Mouse (Mus musculus): ENCODE measurements at regions not wholly inside any gene's neighbourhood (a gene's known extent, or its start where the extent isn't known, plus 50 kb on each side); places are given as distances from the start of the nearest gene placed in this dataset.
"Not testable (repeated sequence)": the region's sequence is repeated elsewhere in the genome, so short reads cannot be mapped to it uniquely, and the experiment has no call there.

DNA sequence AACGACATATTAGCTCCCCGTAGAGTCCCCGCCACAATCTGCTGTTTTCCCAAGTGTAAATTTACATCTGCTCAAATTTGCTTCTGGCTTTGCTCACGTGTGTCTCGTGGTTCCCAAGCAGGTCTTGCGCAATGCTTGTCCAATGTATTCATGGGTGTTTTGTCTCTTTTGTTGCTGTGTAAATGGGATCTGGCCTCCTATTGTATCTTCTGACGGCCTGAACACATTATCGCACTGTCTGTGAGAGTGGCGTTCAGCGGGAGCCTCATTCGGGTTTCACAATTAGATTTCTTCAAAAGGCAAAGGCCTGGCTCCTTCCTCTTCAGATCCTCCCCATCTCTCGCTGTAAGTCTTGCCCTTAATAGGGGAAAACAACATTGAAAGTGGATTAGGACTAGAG is 274.5 kb downstream of the Fam19a5 start:
- DNase-seq, result no peak

DNA sequence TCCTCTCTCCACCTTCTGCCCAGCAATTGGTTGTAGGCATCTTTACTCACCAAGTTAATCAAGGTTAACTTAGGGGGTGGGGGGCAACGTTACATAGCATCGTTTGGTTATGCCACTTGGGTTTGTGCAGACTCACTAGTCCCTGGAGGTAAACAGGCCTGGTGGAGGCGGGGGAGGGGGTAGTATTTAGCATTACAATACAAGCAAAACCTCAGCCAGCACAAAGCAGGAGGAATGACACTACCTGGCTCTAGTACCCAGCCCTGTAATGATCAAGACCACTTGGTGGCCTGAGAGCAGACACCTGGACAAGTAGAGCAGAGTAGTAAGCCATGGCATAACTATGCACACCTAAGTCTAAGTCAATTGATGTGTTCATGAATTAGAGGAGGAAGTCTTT is 298.0 kb downstream of the Fam19a5 start:
- no peak for DNase-seq

DNA sequence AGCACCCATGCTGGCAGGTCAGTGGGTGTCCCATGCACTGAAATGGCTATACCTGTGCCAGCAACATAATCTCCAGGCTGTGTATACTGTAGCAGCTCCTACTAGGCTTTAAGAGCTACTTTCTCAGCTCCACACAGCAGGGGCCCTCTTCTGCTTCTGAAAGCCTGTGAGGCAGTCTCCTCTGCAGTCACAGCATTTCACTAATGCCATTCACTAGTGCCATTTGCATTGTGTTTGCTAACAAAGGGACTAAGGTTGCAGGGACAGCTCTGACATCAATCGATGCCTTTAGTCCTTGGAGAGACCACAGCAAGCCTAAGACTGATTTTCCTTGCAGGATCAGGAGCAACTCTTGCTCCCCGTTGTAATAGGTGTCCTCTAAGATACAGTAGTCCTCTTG is 315.0 kb downstream of the Fam19a5 start:
- DNase-seq, result no peak

DNA sequence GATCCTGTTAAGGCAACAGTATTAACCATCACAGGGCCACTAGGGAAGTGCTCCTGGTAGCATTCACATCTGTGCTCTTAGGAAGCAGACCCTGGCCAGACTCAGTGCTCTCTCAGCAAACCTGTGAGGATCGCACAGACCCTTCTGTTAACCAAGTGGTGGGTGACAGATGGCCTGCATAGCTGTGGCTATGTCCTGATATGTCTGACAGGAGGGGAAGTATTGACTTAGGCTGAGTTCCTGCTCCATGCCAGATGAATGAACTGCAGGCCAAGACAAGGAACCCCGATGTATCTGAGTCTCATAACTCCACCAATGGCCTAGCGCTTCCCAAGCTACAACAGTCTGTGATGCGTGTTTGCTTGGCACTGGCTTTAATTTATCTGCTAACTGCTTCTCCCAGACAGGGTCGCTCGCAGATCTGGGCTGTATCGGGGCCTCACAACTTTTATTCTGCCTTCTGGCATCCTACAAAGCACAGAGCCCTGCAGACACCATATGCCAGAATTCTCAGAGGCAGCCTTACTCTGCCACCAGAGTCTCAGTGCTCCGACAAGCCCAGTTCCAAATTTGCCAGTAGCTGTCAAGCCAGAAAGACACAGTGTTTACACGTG is 332.3 kb downstream of the Fam19a5 start:
- no peak for DNase-seq

DNA sequence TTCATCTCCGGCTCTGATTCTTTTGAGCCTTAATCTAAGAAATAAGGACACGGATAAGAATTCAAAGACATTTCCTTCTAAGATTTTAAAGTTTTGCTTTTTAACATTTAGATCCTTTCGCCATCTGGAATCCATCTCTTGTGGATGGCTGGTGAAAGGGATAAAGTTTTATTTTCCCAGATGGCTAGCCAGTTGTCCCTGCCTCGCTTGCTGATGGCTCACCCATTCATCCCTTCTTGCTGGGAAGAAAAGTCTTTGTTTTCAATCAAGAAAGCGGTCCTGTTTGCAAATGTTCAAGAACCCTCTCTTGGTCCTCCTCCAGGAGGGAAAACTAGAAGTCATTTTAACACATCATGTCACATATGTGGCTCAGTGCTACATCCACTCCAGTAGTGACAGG is 346.8 kb downstream of the Fam19a5 start:
- DNase-seq, result no peak

DNA sequence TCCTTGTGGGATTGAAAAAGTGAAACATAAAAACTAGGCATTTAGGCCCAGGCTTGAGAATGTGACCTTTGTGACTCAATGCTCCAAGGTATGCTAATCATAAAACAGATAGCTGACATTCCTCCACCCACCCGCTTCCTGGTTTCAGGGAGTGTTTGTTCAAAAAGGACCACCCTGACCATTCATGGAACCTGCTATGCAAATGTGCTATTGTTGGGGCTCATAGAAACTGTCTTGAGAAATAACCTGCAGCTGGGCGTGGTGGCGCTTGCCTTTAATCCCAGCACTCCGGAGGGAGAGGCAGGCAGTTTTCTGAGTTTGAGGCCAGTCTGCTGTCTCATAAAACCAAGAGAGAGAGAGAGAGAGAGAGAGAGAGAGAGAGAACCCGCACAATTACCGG is 350.8 kb downstream of the Fam19a5 start:
- DNase-seq, result not testable (repeated sequence)

DNA sequence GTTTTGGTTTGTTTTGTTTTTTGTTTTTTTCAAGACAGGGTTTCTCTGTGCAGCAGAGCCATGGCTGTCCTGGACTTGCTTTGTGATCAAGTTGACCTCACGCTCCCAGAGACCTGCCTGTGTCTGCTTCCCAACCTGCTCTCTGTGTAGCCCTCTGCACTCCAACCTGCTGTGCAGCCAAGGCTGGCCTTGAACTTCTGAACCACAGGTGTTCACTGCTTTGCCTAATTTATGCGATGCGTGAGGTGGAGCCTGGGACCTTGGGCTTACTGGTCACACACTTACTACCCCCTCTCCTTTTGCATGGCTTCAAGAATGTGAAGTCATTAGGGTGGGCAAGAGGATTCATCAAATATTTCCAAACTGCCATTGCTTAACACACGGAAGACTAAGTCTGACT is 354.6 kb downstream of the Fam19a5 start:
- no peak for DNase-seq

DNA sequence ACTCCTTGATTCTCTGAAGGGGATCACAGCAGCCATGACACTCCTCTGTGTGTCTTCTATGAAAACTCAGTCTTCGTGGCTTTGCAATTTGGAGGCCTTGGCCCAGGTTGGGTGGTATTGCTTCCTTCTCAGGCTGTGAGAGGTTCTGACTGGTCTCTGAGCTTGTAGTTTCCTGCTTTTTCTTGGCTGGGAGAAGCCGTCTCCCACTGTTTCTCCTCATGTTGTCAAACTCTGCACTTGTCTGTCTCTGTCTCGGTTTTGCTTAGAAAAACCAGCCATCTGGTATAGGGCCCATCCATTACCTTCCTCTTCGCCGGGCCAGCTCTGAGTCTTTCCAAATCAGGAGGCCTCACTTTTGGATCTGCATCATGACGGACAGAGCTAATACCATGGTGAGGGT is 360.3 kb downstream of the Fam19a5 start:
- DNase-seq, result no peak

DNA sequence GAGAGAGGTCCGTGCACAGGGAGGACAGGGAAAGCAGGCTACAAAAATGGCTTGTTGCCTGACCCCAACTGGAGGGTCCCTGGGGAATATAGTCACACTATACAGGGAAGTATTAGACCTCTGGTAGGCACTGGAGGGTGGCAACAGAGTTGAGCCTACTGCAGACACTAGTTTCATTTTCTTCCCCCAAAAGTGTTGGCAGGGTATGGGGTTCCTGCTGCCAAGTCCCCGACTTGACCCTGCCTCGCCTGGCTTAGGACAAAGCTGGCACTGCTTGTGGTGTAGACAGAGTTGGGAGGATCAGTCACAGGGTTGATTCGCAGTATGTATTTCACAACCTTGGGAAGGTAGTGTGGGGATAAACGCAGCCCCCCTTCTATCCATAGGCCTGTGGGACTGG is 362.2 kb downstream of the Fam19a5 start:
- no peak for DNase-seq

DNA sequence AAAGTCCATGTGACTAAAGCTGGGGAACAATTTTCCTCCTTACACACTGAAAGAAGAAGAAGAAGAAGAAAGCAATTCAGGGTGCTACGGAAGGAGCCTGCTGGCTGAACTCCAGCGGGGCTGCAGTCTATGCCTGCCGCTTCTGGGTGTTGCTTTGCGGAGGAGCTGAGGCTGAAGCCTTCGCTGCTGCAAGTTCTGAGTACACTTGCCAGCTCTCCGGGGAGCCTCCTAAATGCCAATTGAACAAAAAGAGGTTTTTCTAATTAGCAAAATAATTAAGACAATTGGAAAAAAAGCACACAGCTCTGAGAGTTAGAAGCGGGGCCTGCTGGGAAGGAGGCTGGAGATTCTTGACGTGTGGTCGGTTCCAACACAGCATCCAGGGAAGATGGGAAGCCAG is 378.0 kb downstream of the Fam19a5 start:
- no peak for DNase-seq

DNA sequence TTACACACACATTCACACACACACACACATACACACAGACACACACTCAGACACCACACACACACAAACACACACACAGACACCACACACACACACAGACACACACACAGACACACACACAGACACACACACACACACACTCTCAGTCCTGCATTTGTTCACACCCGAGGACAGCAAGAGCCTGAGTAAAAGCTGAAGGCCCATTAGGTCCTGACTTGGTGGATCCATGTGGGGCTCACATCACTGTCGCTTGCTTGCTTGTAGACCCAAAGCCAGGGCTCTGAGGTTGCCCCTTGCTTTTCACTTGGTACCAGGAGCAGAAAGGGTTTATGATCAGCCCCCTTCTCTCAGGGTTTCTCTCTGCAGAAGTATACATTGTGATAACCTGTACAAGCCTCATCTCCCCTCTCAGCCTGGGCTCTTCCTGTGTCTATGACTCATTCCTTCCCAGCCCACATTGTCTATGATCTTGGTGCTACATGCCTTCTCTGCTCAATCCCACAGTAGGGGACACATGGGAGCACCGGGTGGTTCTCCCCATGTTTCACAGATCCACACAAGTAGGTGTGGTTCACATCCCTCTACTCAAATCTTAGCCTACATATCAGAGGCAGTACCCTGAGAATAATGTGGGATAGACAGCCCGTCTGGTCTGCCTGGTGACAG is 378.8 kb downstream of the Fam19a5 start:
- no peak for DNase-seq

DNA sequence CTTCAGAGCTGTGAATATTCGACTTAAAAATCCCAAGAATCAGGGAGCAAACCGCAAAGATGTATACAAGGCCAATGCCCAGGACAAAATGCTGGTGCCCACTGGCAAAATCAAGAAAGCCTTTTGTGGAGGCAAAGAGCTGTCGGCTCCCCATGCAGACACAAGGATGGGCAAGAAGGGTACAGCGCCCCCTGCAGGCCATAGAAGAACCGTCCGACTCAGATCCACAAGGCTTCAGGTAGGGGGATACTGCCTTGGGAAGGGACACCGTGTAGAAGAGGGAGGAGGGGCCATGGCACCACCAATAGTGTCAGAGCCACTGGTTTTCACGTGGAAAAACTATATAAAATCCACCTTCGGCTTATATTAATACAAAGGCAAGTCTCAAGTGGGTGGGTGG is 379.8 kb downstream of the Fam19a5 start:
- no peak for DNase-seq

DNA sequence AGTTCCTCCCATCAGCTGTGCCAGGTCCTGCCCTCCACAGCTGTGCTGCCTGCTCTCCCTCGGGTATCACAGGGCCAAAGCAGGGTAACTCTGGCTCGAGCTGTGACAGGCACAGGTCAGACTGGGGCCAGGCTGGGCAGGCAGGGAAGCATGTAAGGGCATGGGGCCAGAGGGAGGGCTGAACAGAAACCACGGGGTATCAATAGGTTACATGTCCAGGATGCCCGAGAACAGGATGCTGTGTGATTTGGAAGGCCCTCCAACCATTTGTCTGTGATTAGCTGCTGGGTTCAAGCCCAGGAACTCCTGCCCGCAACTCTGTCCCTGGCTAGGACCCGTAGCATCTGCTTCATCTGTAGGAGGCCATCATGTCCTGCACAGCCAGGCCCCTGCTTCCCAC is 391.9 kb downstream of the Fam19a5 start:
- no peak for DNase-seq

DNA sequence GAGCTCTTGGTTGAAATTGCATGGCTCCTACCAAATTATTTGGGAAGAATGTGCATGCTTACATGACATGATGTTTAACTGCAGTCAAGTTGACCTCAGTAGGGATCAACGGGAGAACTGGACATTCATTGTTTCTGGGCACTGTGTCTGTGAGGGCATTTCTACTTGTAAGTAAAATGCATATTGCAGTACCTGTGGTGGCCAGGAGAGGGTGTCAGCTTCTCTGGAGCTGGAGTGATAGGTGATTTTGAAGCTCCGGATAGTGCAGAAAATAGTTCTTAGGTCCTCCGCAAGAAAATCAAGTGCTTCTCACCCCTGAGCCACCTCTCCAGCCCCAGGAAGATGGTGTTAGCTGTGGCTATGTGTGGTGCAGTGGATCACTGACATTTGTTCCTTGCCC is 396.7 kb downstream of the Fam19a5 start:
- DNase-seq, result peak; percentile 11

DNA sequence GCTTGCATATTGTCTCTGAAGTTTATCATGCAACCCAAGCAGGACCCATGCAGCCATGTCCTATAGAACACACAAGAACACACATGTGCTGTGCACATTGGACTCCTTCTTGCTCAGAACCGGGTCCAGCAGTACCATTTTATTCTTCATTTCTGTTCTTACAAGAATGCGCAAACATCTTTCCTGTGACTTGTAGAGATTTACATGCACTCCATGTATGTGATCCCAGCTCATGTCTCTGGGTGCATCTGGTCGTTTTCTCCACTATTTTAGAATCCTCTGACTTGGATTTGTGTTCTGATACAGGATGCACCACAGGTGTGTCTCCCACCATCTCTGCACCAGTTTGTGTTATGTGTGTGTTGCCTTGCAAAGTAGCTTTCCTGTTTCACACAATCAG is 408.4 kb downstream of the Fam19a5 start:
- DNase-seq, result no peak

DNA sequence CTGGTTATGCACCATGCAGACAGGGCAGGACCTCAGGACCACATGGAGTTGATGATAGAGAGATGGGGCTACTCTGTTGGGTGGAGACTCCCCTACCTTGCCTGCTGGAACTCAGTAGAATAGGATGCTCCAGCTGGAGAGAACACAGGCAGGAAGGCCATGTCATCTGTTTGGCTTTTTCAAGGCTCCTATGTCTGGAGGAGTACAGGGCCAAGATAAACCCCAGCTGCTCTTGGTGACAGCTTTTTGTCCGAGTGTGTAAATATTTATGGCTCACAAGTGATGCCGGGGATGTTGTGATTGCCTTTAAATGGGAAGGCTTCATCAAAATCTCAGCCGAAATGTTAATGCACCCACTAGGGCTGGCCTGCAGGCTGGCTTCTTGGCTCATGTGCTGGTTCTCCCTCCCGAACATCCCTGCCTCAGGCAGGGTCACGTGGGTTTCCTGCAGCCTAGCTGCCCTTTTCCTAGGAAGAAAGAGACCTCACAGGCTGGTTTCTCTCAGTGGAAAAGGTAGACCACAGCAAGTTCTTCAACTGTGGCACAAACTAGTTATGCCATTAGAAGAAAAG is 411.7 kb downstream of the Fam19a5 start:
- no peak for DNase-seq

DNA sequence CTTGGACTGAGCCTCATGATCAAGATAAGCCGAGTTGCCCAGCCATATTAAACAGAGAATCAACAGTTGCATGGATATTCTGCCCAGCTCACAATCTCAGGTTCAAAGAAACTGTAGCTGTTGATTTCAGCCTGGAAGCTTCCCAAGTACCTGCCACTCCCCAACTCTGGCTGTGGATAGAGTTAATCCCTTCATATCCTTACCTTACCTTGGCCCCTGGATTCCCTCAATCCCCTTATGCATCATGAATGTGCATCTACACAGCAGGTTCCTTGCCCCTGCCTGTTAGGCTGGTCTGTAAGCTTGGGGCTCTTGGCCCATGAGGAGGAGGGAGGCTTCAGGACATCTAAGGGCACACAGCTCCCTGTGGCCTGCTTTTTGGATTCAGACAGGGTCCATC is 414.8 kb downstream of the Fam19a5 start:
- no peak for DNase-seq

DNA sequence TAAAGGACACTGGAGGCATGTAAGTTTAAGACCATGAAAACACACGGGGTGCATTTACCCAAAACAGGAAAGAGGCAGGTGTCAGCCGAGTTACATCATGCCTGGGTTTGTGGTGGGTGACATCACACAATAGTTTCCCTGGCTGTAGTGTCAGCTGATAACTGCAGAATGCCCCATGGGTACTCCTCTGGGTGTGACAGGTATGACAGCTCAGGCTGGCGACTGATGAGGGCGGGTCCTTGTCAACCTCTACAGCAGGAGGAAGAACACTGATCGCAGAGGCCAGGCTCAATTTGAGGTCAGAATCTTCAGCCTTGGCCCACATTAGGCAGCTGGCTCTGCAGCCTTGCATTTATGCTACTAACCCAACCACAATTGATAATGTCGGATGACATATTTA is 428.5 kb downstream of the Fam19a5 start:
- no peak for DNase-seq

DNA sequence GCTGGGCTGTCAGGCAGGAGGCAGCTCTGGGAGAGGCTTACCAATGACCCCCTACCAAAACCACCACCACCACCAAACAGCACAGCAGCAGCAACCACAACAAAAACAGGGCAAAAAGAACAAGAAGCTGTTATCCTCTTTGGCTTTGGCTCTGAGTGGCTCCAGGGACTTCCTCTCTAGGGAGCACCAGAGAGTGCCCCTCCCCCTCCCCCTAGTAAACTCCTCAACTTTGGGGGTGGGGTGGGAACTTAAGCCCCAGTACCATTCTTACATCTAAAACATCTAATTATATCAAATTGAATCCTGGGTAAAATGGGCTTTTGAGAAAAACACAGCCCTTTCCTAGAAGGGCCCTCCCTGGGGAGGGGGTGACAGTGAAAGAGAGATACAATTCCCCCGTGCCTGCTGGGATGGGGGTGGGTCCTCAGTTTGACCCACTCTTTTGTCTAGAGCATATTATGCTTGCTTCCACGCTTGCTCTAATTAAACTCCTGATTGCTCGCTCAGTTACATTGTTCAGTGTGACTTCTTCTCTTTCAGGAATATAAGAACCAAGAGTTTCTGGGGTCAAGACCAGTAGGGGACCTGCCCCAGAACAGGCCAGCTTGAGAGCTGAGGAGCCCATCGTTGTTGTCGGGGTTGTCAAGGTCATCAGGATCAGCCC is 443.4 kb downstream of the Fam19a5 start:
- no peak for DNase-seq

DNA sequence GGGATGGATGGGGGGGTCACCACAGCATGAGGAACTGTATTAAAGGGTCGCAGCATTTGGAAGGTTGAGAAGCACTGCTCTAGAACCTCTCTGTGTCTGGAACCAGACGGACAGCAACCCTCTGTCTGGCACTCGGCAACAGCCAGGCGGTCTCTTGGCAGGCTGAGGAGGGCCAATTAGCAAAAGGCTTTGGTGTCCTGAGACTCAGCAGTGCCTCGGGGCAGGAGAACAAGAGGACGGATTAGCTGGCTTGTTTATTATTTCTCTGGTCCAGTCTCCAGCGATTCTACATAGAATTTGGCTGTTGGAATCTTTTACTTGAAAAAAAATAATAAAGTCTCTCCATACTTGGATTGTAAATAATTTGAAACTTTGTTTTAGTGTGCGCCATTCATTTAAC is 450.4 kb downstream of the Fam19a5 start:
- DNase-seq, result no peak

DNA sequence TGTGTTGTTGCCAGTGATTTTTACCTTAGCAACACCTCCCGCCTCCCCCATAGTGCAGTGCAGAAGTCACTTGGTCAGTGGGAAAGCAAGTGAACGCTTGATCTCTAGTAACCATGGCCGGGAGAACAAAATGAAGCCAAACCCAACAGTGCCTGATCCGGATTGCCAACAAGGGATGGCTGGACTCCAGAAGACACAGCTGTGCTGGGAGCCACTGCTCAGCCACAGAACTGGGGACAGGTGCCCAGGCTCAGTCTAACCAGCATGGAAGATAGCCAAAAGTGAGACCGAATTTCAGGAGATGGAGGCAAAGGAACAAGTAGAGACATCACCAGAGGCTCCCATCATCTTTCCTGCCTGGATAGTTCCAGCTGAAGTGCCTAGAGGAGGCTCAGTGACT is 473.0 kb downstream of the Fam19a5 start:
- no peak for DNase-seq

DNA sequence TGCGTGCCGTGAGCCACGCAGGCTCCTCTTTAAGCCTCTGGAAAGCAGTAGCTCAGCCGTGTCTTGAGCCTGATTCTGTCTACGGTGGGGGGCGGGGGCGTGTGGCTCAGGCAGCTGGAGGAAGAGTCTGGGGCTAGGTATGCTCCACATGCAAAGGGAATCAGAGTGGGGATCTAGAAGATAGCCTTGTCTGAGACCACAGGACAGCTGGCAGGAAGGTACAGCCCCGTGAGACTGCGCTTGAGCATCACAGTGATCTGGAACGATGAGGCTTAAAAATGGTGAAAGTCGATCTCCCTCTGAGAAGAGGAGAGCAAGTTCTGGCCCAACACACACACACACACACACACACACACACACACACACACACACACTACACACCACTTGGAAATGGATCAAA is 488.7 kb downstream of the Fam19a5 start:
- DNase-seq, result no peak

DNA sequence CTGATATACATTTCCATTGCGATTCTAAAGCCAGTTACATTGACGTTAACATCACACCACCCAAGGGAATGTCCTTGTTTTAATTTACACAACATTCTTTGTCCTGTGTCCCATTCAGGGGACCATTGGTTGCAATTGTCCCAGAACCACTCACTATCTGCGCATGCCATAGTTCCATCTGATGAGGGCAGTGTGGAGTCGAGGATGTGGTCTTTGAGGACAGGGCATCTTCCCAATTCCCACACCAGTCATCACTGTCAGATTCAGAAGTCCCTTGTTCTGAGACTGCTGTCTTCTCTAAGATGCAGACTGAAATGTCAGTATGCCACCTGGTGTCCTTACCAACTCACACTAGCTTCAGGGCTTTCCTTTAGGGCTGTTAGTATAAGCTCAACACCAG is 489.6 kb downstream of the Fam19a5 start:
- no peak for DNase-seq

DNA sequence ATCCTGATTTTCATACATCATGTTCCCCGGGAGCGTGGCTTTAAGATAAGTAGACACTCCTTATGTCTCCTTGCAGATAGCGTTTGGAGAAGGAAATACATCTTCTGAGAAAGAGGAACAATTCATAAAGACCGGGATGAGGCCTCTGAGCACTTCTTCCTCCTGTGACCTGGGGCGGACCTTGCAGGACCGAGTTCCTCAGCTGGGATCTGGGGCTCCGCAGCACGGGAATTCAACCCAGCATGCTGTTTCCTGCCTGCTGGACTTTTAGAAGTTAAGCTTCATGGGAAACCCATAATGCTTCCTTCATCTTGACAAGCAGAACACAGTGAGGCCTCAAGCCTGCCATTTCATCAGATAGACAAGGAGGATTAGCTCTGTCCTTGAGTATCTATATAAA is 491.4 kb downstream of the Fam19a5 start:
- no peak for DNase-seq

Data from kidney, adult 18-20 months (tissue).